Mouse (Mus musculus): ENCODE results near the gene Psmd10. TPM values are rescaled to one million over a fixed set of nuclear protein-coding genes. Genes with fewer than 3 reads are reported as not detected.

The Psmd10 gene
- polyA plus RNA-seq, 1 experiment, result 27.0 TPM

DNA sequence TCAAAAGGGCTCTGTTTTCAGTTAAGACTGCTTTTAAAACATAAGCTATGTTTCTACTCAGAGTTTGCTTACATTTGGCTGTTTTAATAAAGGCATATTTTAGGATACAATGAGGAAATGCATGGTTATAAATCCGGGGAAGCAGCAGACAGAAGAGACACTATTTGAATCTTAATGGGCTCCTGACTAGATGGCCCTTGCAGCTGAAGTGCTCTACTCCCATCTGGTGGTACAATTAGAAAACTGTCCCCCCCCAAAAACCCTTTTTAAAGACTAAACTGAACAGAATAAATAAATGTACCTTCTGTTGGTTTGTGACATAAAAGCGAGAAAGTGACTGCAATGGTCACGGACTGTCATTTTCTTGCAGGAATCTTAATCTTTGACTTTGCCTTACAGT is 24.5 kb downstream of the Psmd10 start:
- no peak overlapping the region for H3K4me2 ChIP-seq (ENCODE audit: low read depth)
- H3ac ChIP-seq (ENCODE audit: control insufficient read depth, insufficient read length), result no peak overlapping the region
- H3K79me2 ChIP-seq (ENCODE audit: control insufficient read depth, insufficient read depth), result no peaks in the 10 kb centered on the region
- no peaks in the 10 kb centered on the region for H3K36me3 ChIP-seq (ENCODE audit: control insufficient read depth, insufficient read depth)
- TF ChIP-seq MYOD1 (IDR thresholded peaks at IDR 0.05; ENCODE audit: control insufficient read depth in 1 of 3, insufficient read length in 2 of 3, low read depth in 2 of 3), result no peak
- TF ChIP-seq MAX (IDR thresholded peaks at IDR 0.05; ENCODE audit: low read depth), result no peak
- no peak for TF ChIP-seq REST (IDR thresholded peaks at IDR 0.05; ENCODE audit: insufficient read depth, insufficient read length)
- no peak for TF ChIP-seq USF1 (IDR thresholded peaks at IDR 0.05; ENCODE audit: low read depth)
- no peak for TF ChIP-seq TCF3 (IDR thresholded peaks at IDR 0.05; ENCODE audit: insufficient read length, low read depth)
- no peak for TF ChIP-seq SRF (IDR thresholded peaks at IDR 0.05; ENCODE audit: control insufficient read depth, insufficient read length, low read depth)
- no peak for TF ChIP-seq TCF12 (IDR thresholded peaks at IDR 0.05; ENCODE audit: insufficient read depth, poor library complexity, severe bottlenecking)
- TF ChIP-seq POLR2A (IDR thresholded peaks at IDR 0.05; ENCODE audit: insufficient read length, low read depth), result no peak
- TF ChIP-seq MYOG (IDR thresholded peaks at IDR 0.05; ENCODE audit: control insufficient read depth in 1 of 3, insufficient read depth in 1 of 3, insufficient read length in 2 of 3, low read depth in 2 of 3), result no peak
- no peak overlapping the region for H3K4me3 ChIP-seq
- H3K27me3 ChIP-seq (ENCODE audit: control insufficient read depth, insufficient read depth, insufficient read length), result no peaks in the 10 kb centered on the region

DNA sequence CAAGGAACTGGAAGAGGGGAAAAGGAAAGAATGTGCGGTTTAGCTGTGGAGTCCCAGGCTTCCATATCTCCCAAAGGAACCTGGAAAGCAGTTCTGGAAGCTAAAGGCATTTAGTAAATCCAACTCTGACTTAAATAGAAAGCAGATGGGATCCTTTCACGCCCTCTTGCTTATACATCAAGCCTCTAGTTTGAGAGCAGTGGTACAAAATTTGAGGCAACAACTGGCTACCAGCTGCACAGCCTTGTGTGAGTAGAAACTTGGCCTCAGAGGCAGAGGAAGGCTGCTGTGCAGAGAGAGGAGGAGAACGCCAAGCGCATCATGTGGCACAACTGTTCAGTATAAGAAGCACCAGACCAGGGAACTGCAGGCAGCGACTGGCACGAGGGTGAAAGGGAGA is 35.2 kb downstream of the Psmd10 start:
- H3K4me3 ChIP-seq, result no peak overlapping the region
- H3K4me2 ChIP-seq (ENCODE audit: low read depth), result no peak overlapping the region
- no peaks in the 10 kb centered on the region for H3K27me3 ChIP-seq (ENCODE audit: control insufficient read depth, insufficient read depth, insufficient read length)
- no peaks in the 10 kb centered on the region for H3K79me2 ChIP-seq (ENCODE audit: control insufficient read depth, insufficient read depth)
- TF ChIP-seq TCF3 (IDR thresholded peaks at IDR 0.05; ENCODE audit: insufficient read length, low read depth) (no peak), MYOG (IDR thresholded peaks at IDR 0.05; ENCODE audit: control insufficient read depth in 1 of 3, insufficient read depth in 1 of 3, insufficient read length in 2 of 3, low read depth in 2 of 3) (no peak), SRF (IDR thresholded peaks at IDR 0.05; ENCODE audit: control insufficient read depth, insufficient read length, low read depth) (no peak), MYOD1 (IDR thresholded peaks at IDR 0.05; ENCODE audit: control insufficient read depth in 1 of 3, insufficient read length in 2 of 3, low read depth in 2 of 3) (no peak), POLR2A (IDR thresholded peaks at IDR 0.05; ENCODE audit: insufficient read length, low read depth) (no peak), MAX (IDR thresholded peaks at IDR 0.05; ENCODE audit: low read depth) (no peak), CEBPB (IDR thresholded peaks at IDR 0.05; ENCODE audit: insufficient read depth, poor library complexity, severe bottlenecking) (no peak), REST (IDR thresholded peaks at IDR 0.05; ENCODE audit: insufficient read depth, insufficient read length) (no peak), TCF12 (IDR thresholded peaks at IDR 0.05; ENCODE audit: insufficient read depth, poor library complexity, severe bottlenecking) (no peak), E2F4 (IDR thresholded peaks at IDR 0.05; ENCODE audit: insufficient read depth) (no peak), USF1 (IDR thresholded peaks at IDR 0.05; ENCODE audit: low read depth) (no peak)
- no peak overlapping the region for H3ac ChIP-seq (ENCODE audit: control insufficient read depth, insufficient read length)
- no peaks in the 10 kb centered on the region for H3K36me3 ChIP-seq (ENCODE audit: control insufficient read depth, insufficient read depth)

DNA sequence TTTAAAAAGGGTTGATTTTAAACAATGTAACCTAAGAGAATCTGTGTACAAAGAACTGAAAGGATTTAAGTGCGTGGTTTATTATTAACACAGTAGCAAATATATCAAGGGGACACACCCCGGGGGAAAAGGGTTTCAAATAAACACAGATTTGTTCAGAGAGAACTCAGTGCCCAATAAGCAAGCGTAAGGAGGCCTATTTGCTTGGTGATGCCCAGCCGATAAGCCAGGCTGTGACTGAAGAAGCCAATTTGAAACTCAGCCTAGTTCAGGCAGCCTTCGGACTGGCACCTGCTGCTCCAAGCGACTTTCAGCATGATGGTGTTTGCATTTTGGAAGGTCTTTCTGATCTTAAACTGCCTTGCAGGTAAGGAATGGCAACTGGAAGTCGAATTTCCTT is 49.2 kb downstream of the Psmd10 start, which contains the start of gene Vsig1:
TSS of gene Vsig1 (plus strand) at position 249 of the 400 bp plus-strand sequence.
- Histone ChIP-seq H3ac (ENCODE audit: control insufficient read depth, insufficient read length) (no peak within 1 kb of the TSS), H3K4me2 (ENCODE audit: low read depth) (no peak within 1 kb of the TSS), H3K27me3 (ENCODE audit: control insufficient read depth, insufficient read depth, insufficient read length) (no peaks in the 10 kb centered on the region), H3K79me2 (ENCODE audit: control insufficient read depth, insufficient read depth) (no peaks in the 10 kb centered on the region), H3K36me3 (ENCODE audit: control insufficient read depth, insufficient read depth) (no peaks in the 10 kb centered on the region), H3K4me3 (no peak within 1 kb of the TSS)
- TF ChIP-seq E2F4 (IDR thresholded peaks at IDR 0.05; ENCODE audit: insufficient read depth), result no peak
- no peak for TF ChIP-seq POLR2AphosphoS2 (IDR thresholded peaks at IDR 0.05; ENCODE audit: insufficient read length, low read depth)
- TF ChIP-seq SRF (IDR thresholded peaks at IDR 0.05; ENCODE audit: control insufficient read depth, insufficient read length, low read depth), result no peak

GRCm38 (mm10) chrX:140903487-140903886 is 53.0 kb downstream of the Psmd10 start:
- no peaks in the 10 kb centered on the region for H3K27me3 ChIP-seq (ENCODE audit: control insufficient read depth, insufficient read depth, insufficient read length)
- no peaks in the 10 kb centered on the region for H3K79me2 ChIP-seq (ENCODE audit: control insufficient read depth, insufficient read depth)
- H3K36me3 ChIP-seq (ENCODE audit: control insufficient read depth, insufficient read depth), result no peaks in the 10 kb centered on the region
- no peak overlapping the region for H3K4me3 ChIP-seq
- H3ac ChIP-seq (ENCODE audit: control insufficient read depth, insufficient read length), result no peak overlapping the region
- H3K4me2 ChIP-seq (ENCODE audit: low read depth), result no peak overlapping the region
- TF ChIP-seq SRF (IDR thresholded peaks at IDR 0.05; ENCODE audit: control insufficient read depth, insufficient read length, low read depth) (no peak), E2F4 (IDR thresholded peaks at IDR 0.05; ENCODE audit: insufficient read depth) (no peak), TCF12 (IDR thresholded peaks at IDR 0.05; ENCODE audit: insufficient read depth, poor library complexity, severe bottlenecking) (no peak), TCF3 (IDR thresholded peaks at IDR 0.05; ENCODE audit: insufficient read length, low read depth) (no peak), MYOG (IDR thresholded peaks at IDR 0.05; ENCODE audit: control insufficient read depth in 1 of 3, insufficient read depth in 1 of 3, insufficient read length in 2 of 3, low read depth in 2 of 3) (no peak), USF1 (IDR thresholded peaks at IDR 0.05; ENCODE audit: low read depth) (no peak), POLR2A (IDR thresholded peaks at IDR 0.05; ENCODE audit: insufficient read length, low read depth) (no peak), REST (IDR thresholded peaks at IDR 0.05; ENCODE audit: insufficient read depth, insufficient read length) (no peak)

Other genes starting within 250 kb of the Psmd10 start
- not detected for gene Tex13b, start 143.3 kb downstream of the Psmd10 start, polyA plus RNA-seq (2012; fragmentation: generic; extraction: Trizol)
- gene Vsig1, start 49.1 kb downstream of the Psmd10 start, polyA plus RNA-seq (2012; fragmentation: generic; extraction: Trizol), result not detected
- 8.5 TPM for gene Atg4a, start 179 bp upstream of the Psmd10 start, polyA plus RNA-seq (2012; fragmentation: generic; extraction: Trizol)

Measured in myocyte (in vitro differentiated cells).